Mouse (Mus musculus) heart, embryonic 16.5 days (tissue): ENCODE measurements around the gene Ubald2. TPM values are rescaled to one million over a fixed set of nuclear protein-coding genes. Genes with fewer than 3 reads are reported as not detected.

Experiments used
- ATAC-seq: fragments of 200-750 bp; cut with Nextera tagmentation; replicated peaks from 2 replicates; pipeline ENCODE4 v1.8.0; 2017; ENCODE audit warnings: moderate number of reproducible peaks; ENCODE audit not compliant: insufficient read depth, low FRiP score; ENCODE audit errors: extremely low read depth
- H3K27ac ChIP-seq: fragments of 300-500 bp; sonication (generic); 2 replicates; pipeline ENCODE4 v1.5.1; 2014; ENCODE audit warnings: mild to moderate bottlenecking, low read length, control low read depth, moderate library complexity
- H3K27me3 ChIP-seq: fragments of 300-500 bp; sonication (generic); 2 replicates; pipeline ENCODE4 v1.6.1; 2014; ENCODE audit warnings: low read length, mixed read lengths; ENCODE audit not compliant: control insufficient read depth, insufficient read depth
- H3K36me3 ChIP-seq: fragments of 300-500 bp; sonication (generic); 2 replicates; pipeline ENCODE4 v1.6.1; 2014; ENCODE audit not compliant: control insufficient read depth, insufficient read depth
- H3K4me1 ChIP-seq: fragments of 300-500 bp; sonication (generic); 2 replicates; pipeline ENCODE4 v1.6.1; 2014; ENCODE audit warnings: low read length, mixed read lengths; ENCODE audit not compliant: control insufficient read depth, insufficient read depth
- H3K4me2 ChIP-seq: fragments of 300-500 bp; sonication (generic); 2 replicates; pipeline ENCODE4 v1.6.1; 2014; ENCODE audit warnings: low read depth, mild to moderate bottlenecking, control low read depth, low read length
- H3K4me3 ChIP-seq: fragments of 300-500 bp; sonication (generic); 2 replicates; pipeline ENCODE4 v1.5.1; 2014; ENCODE audit warnings: mild to moderate bottlenecking, control low read depth, low read length
- H3K9ac ChIP-seq: fragments of 300-500 bp; sonication (generic); 2 replicates; pipeline ENCODE4 v1.6.1; 2014; ENCODE audit warnings: low read length, control low read depth
- H3K9me3 ChIP-seq: fragments of 300-500 bp; sonication (generic); replicated peaks from 2 replicates; pipeline ENCODE4 v1.6.1; 2016; ENCODE audit warnings: low read length; ENCODE audit not compliant: control insufficient read depth
- WGBS: fragments of 180-500 bp; shearing (Covaris S2); extraction: QIAGEN DNeasy Blood & Tissue Kit; methylation state at CpG from one replicate; pipeline ENCODE4 v1.1.7; 2014; 5-methylcytosine and 5-hydroxymethylcytosine counted together
- polyA plus RNA-seq: library from polyadenylated mRNA; unstranded; fragments of >200 nt; fragmentation: Nextera tagmentation; extraction: Ambion mirVana; gene quantifications from 2 replicates; pipeline ENCODE4 v1.2.1, GENCODE M21; 2015

The Ubald2 gene
- polyA plus RNA-seq, 1 experiment from 2014 or later, result 35.4 TPM

- no peak for ATAC-seq
- H3K4me3 ChIP-seq, result no peak overlapping the region
Observed at GRCm38 (mm10) chr11:116429862-116430613, 3.9 kb upstream of the Ubald2 start.

GRCm38 (mm10) chr11:116430723-116431427 is 3.0 kb upstream of the Ubald2 start:
- peak overlapping the region; percentile 40 for H3K4me2 ChIP-seq
- H3K9me3 ChIP-seq, result no peaks in the 10 kb centered on the region
- ATAC-seq, result no peak
- H3K36me3 ChIP-seq, result no peaks in the 10 kb centered on the region; the same call in 1 of the 2 replicates
- peak overlapping the region; percentile 23 for H3K4me3 ChIP-seq
- no peak overlapping the region for H3K27ac ChIP-seq
- WGBS, result 20% methylated on average over 22 of the region's 22 CpGs
- H3K9ac ChIP-seq, result peak overlapping the region; percentile 4; the same call in 1 of the 2 replicates
- peaks cover 21% of the 10 kb centered on the region for H3K4me1 ChIP-seq
- no peaks in the 10 kb centered on the region for H3K27me3 ChIP-seq

More at GRCm38 (mm10) chr11:116429862-116430613, 3.9 kb upstream of the Ubald2 start:
- WGBS, result 77% methylated on average over 9 of the region's 9 CpGs
- no peaks in the 10 kb centered on the region for H3K27me3 ChIP-seq
- H3K9ac ChIP-seq, result no peak overlapping the region
- no peak overlapping the region for H3K4me2 ChIP-seq
- no peak overlapping the region for H3K27ac ChIP-seq
- H3K9me3 ChIP-seq, result no peaks in the 10 kb centered on the region
- H3K36me3 ChIP-seq, result no peaks in the 10 kb centered on the region
- peaks cover 13% of the 10 kb centered on the region for H3K4me1 ChIP-seq

- Histone ChIP-seq H3K27me3 (no peaks in the 10 kb centered on the region), H3K4me1 (peaks cover 28% of the 10 kb centered on the region), H3K27ac (no peak overlapping the region), H3K4me3 (peak overlapping the region; percentile 23), H3K9ac (peak overlapping the region; percentile 4; the same call in 1 of the 2 replicates), H3K36me3 (no peaks in the 10 kb centered on the region; the same call in 1 of the 2 replicates), H3K9me3 (no peaks in the 10 kb centered on the region), H3K4me2 (peak overlapping the region; percentile 40)
- ATAC-seq, result no peak
- WGBS, result 65% methylated on average over 11 of the region's 11 CpGs
Observed at GRCm38 (mm10) chr11:116431428-116432077, 2.3 kb upstream of the Ubald2 start.

- no peak for ATAC-seq
- Histone ChIP-seq H3K9ac (no peak overlapping the region), H3K36me3 (peaks cover under 1% of the 10 kb centered on the region; the same call in 1 of the 2 replicates), H3K4me2 (no peak overlapping the region), H3K9me3 (no peaks in the 10 kb centered on the region), H3K27me3 (no peaks in the 10 kb centered on the region), H3K27ac (no peak overlapping the region), H3K4me3 (no peak overlapping the region), H3K4me1 (peaks cover 33% of the 10 kb centered on the region)
- 55% methylated on average over 6 of the region's 6 CpGs for WGBS
Observed at GRCm38 (mm10) chr11:116432127-116432526, 1.8 kb upstream of the Ubald2 start.

- no peak for ATAC-seq
- Histone ChIP-seq H3K4me3 (no peak overlapping the region), H3K27ac (peak overlapping the region; percentile 69), H3K9me3 (no peaks in the 10 kb centered on the region), H3K36me3 (peaks cover 7% of the 10 kb centered on the region; the same call in 1 of the 2 replicates), H3K4me1 (peaks cover 40% of the 10 kb centered on the region), H3K4me2 (peak overlapping the region; percentile 53; the same call in 1 of the 2 replicates), H3K9ac (no peak overlapping the region), H3K27me3 (no peaks in the 10 kb centered on the region)
- WGBS, result 65% methylated on average over 8 of the region's 8 CpGs
Observed at GRCm38 (mm10) chr11:116432593-116433355, 1.1 kb upstream of the Ubald2 start.

- peak; percentile 24 for ATAC-seq
- H3K27me3 ChIP-seq, result no peaks in the 10 kb centered on the region
- peak overlapping the region; percentile 94 for H3K27ac ChIP-seq
- H3K9ac ChIP-seq, result peak overlapping the region; percentile 94
- peaks cover 13% of the 10 kb centered on the region for H3K36me3 ChIP-seq
- peak overlapping the region; percentile 95 for H3K4me3 ChIP-seq
- H3K4me2 ChIP-seq, result peak overlapping the region; percentile 77
- peaks cover 36% of the 10 kb centered on the region for H3K4me1 ChIP-seq
- no peaks in the 10 kb centered on the region for H3K9me3 ChIP-seq
- 1% methylated on average over 43 of the region's 67 CpGs for WGBS
Observed at GRCm38 (mm10) chr11:116434287-116434966, 533 bp downstream of the Ubald2 start.

- peak overlapping the region; percentile 94 for H3K9ac ChIP-seq
- peak overlapping the region; percentile 94 for H3K27ac ChIP-seq
- peak overlapping the region; percentile 95 for H3K4me3 ChIP-seq
- no peak for ATAC-seq
- WGBS, result 47% methylated on average over 12 of the region's 12 CpGs
- H3K9me3 ChIP-seq, result no peaks in the 10 kb centered on the region
- H3K4me2 ChIP-seq, result peak overlapping the region; percentile 77
- no peaks in the 10 kb centered on the region for H3K27me3 ChIP-seq
- peaks cover 35% of the 10 kb centered on the region for H3K4me1 ChIP-seq
- peaks cover 16% of the 10 kb centered on the region for H3K36me3 ChIP-seq
Observed at GRCm38 (mm10) chr11:116434967-116435752, 1.3 kb downstream of the Ubald2 start.
